Mouse (Mus musculus): ENCODE measurements around the gene Sorcs3. TPM values are rescaled to one million over a fixed set of nuclear protein-coding genes. Genes with fewer than 3 reads are reported as not detected.

The Sorcs3 gene
- polyA plus RNA-seq, 1 experiment from 2014 or later: 0.08 TPM

DNA sequence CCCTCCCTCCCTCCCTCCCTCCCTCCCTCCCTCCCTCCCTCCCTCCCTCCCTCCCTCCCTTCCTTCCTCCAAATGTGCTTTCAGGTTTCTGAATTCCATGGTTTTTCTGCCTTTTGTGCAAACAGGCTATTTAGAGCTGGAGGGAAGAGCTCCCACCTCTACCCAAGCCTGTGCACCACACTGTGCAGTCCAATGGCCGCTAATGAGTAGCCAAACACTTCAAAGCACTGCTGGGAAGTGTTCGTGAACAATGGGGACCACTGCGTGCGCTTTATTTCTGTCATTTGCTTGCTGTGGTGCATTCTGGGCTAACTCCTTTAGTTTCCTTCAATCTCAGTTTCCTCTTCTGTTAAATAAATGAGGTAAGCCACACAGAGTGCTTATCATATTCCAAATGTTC, 528.5 kb downstream of the Sorcs3 start:
- no peak overlapping the region for H3K4me2 ChIP-seq
- no peak overlapping the region for H3K27ac ChIP-seq (ENCODE audit: low read depth)
- H3K36me3 ChIP-seq (ENCODE audit: insufficient read depth): no peaks in the 10 kb centered on the region
- no peak for ATAC-seq (ENCODE audit: insufficient read depth)
- H3K27me3 ChIP-seq (ENCODE audit: insufficient read depth, low read length): no peaks in the 10 kb centered on the region
- no peaks in the 10 kb centered on the region for H3K9me3 ChIP-seq (ENCODE audit: low read depth, low read length)
- H3K4me3 ChIP-seq (ENCODE audit: low read depth, low read length): no peak overlapping the region
- no peak overlapping the region for H3K9ac ChIP-seq
- no peak for TF ChIP-seq CTCF (IDR thresholded peaks at IDR 0.05; ENCODE audit: low read depth)
- WGBS: 60% methylated on average over 4 of the region's 4 CpGs
- H3K4me1 ChIP-seq (ENCODE audit: insufficient read depth): no peaks in the 10 kb centered on the region
- DNase-seq: no peak

DNA sequence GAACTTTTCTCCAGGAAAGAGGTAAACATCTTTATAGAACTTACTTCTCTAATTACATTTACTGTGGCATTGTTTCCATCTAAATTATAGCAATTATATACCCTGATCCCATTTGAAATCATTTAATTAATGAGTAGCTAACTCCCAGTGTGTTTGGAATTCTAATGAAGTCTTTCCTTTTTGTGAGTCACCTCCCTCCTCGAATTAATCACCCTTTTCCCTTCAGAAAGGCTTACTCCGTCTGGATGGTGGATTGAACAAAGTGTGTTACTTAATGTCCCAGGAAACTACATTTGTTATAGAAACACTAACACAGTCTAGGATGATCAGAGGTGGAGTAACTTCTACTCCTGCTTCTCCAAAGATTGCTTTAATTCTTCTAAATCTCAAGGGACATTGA, 531.7 kb downstream of the Sorcs3 start:
- WGBS: 45% methylated on average over 2 of the region's 2 CpGs
- Histone ChIP-seq H3K36me3 (ENCODE audit: insufficient read depth) (no peaks in the 10 kb centered on the region), H3K27ac (ENCODE audit: low read depth) (no peak overlapping the region), H3K4me2 (no peak overlapping the region), H3K27me3 (ENCODE audit: insufficient read depth, low read length) (no peaks in the 10 kb centered on the region), H3K4me3 (ENCODE audit: low read depth, low read length) (no peak overlapping the region), H3K9ac (no peak overlapping the region), H3K4me1 (ENCODE audit: insufficient read depth) (no peaks in the 10 kb centered on the region), H3K9me3 (ENCODE audit: low read depth, low read length) (no peaks in the 10 kb centered on the region)
- ATAC-seq (ENCODE audit: insufficient read depth) (no peak), DNase-seq (no peak)
- TF ChIP-seq CTCF (IDR thresholded peaks at IDR 0.05; ENCODE audit: low read depth): no peak

DNA sequence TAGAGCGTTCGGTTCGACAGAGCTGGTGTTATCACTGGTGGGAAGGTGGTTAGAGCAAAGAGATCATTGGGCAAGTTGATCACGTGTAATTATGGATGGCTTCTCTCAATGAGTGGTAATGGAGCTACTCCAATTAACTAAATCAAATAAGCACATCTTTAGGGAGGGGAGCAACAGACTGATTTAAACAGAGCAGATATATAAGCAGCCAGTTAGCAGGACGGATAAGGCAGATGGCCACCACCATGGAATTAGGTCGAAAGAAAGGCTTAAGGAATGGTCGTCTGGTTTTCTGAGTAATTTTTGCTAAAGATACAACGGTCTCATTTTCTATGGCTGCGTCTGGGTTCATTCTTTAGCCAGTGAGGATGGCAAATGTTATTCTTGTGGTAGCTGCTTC, 549.3 kb downstream of the Sorcs3 start:
- no peaks in the 10 kb centered on the region for H3K4me1 ChIP-seq (ENCODE audit: insufficient read depth)
- 82% methylated on average over 9 of the region's 9 CpGs for WGBS
- TF ChIP-seq CTCF (IDR thresholded peaks at IDR 0.05; ENCODE audit: low read depth): no peak
- no peaks in the 10 kb centered on the region for H3K9me3 ChIP-seq (ENCODE audit: low read depth, low read length)
- no peaks in the 10 kb centered on the region for H3K36me3 ChIP-seq (ENCODE audit: insufficient read depth)
- H3K27me3 ChIP-seq (ENCODE audit: insufficient read depth, low read length): no peaks in the 10 kb centered on the region
- DNase-seq: no peak
- no peak overlapping the region for H3K27ac ChIP-seq (ENCODE audit: low read depth)
- H3K9ac ChIP-seq: no peak overlapping the region
- no peak overlapping the region for H3K4me2 ChIP-seq
- no peak overlapping the region for H3K4me3 ChIP-seq (ENCODE audit: low read depth, low read length)
- ATAC-seq (ENCODE audit: insufficient read depth): no peak

DNA sequence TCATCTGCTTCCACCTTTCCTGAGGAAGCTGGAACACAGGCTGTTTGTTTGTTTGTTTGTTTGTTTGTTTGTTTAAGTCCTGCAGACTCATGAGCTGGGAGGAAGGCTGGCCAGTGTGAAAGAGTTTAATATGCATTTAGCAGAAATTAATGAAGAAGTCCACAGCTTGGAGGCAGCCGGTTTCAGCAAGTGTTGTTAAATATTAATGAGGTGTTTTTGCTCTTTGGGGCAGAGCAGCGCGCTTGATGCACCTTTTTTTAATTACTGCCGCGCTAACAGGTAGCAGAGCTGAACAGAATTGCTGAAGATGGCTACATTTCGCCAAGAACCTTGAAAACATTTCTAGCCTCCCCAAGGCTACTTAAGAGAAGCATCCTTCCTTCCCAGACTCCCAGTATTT, 551.0 kb downstream of the Sorcs3 start:
- no peaks in the 10 kb centered on the region for H3K27me3 ChIP-seq (ENCODE audit: insufficient read depth, low read length)
- no peak overlapping the region for H3K9ac ChIP-seq
- no peak for DNase-seq
- no peak overlapping the region for H3K4me2 ChIP-seq
- no peak for ATAC-seq (ENCODE audit: insufficient read depth)
- H3K36me3 ChIP-seq (ENCODE audit: insufficient read depth): no peaks in the 10 kb centered on the region
- H3K9me3 ChIP-seq (ENCODE audit: low read depth, low read length): no peaks in the 10 kb centered on the region
- no peak overlapping the region for H3K4me3 ChIP-seq (ENCODE audit: low read depth, low read length)
- no peaks in the 10 kb centered on the region for H3K4me1 ChIP-seq (ENCODE audit: insufficient read depth)
- WGBS: 68% methylated on average over 6 of the region's 6 CpGs
- H3K27ac ChIP-seq (ENCODE audit: low read depth): no peak overlapping the region
- no peak for TF ChIP-seq CTCF (IDR thresholded peaks at IDR 0.05; ENCODE audit: low read depth)

DNA sequence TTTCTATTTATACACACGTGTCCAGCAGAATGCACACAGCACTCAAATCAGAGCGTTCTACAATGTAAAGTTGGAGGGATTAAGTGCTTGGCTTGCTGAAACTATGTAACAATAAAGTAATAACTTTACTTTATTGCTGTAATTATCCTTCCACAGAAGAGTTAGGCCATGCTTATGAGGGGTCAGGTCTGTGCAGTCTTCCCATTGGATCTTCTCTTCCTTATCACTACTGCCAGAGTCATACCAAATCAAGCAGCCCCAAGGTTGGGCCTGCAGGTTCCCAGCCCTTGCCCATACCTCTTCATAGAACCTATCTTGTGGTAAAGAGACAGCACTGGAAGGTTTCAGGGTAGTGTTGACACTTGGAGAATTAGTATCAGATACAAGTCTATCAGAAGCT, 560.7 kb downstream of the Sorcs3 start:
- ATAC-seq (ENCODE audit: insufficient read depth): no peak
- no peaks in the 10 kb centered on the region for H3K36me3 ChIP-seq (ENCODE audit: insufficient read depth)
- no peak for TF ChIP-seq CTCF (IDR thresholded peaks at IDR 0.05; ENCODE audit: low read depth)

DNA sequence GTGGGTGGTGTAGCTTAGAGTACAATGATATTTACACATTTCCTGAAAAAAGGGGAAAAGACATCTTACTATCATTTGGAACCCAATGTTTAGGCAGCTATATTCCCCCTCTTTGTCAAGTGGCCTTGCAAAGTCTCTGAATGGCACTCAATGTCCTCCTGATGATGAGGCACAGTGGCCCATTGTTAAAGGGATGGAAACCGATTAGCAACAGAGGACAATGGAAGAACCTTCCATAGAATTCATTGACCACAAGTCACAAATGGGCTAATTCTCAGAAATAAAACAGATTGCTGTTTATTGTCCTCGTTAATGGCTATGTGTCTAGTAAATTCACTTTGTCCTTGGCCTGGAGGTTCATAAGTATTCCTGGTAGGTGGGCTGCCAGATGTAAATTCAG, 565.7 kb downstream of the Sorcs3 start:
- H3K9me3 ChIP-seq (ENCODE audit: low read depth, low read length): no peaks in the 10 kb centered on the region
- no peaks in the 10 kb centered on the region for H3K4me1 ChIP-seq (ENCODE audit: insufficient read depth)
- H3K9ac ChIP-seq: no peak overlapping the region
- H3K36me3 ChIP-seq (ENCODE audit: insufficient read depth): no peaks in the 10 kb centered on the region
- DNase-seq (no peak), ATAC-seq (ENCODE audit: insufficient read depth) (no peak)
- H3K4me2 ChIP-seq: no peak overlapping the region
- no peaks in the 10 kb centered on the region for H3K27me3 ChIP-seq (ENCODE audit: insufficient read depth, low read length)
- H3K27ac ChIP-seq (ENCODE audit: low read depth): no peak overlapping the region
- TF ChIP-seq CTCF (IDR thresholded peaks at IDR 0.05; ENCODE audit: low read depth): no peak
- H3K4me3 ChIP-seq (ENCODE audit: low read depth, low read length): no peak overlapping the region
- 85% methylated on average over 2 of the region's 2 CpGs for WGBS

More for the DNA sequence above, 560.7 kb downstream of the Sorcs3 start:
- Histone ChIP-seq H3K9ac (no peak overlapping the region), H3K4me3 (ENCODE audit: low read depth, low read length) (no peak overlapping the region), H3K27ac (ENCODE audit: low read depth) (no peak overlapping the region), H3K4me1 (ENCODE audit: insufficient read depth) (no peaks in the 10 kb centered on the region), H3K9me3 (ENCODE audit: low read depth, low read length) (no peaks in the 10 kb centered on the region), H3K4me2 (no peak overlapping the region), H3K27me3 (ENCODE audit: insufficient read depth, low read length) (no peaks in the 10 kb centered on the region)
- 86% methylated on average over 2 of the region's 2 CpGs for WGBS
- DNase-seq: no peak

DNA sequence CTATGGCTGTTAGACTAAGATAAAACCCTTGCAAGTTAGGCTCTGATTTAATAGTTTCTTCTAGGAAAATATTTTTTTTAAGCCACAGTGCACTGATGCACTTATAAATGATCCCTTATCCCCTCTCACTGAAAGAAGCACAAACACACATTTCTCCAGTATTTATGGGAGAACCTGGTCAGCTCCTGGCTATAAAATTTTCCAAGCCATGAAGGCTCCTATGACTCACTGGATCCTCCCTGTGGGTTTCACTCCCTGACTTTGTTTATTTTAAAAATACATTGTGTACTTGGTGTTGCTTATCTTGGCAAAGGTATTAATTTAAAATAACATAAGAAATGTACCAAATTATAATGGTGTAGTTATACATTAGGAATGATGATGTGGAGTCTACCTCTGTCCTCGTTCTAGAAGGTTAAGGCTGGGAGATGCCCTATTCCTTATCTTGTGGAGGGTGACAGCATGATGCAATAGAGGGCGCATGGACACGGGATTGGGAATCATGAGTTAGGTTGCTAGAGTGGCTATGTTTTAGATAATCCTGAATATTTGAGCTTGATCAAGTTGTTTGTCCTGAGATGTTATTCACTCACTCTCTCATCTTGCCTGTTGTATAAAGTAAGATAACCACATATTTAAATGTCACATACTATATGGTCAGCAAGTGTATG, 573.4 kb downstream of the Sorcs3 start:
- DNase-seq: no peak
- H3K36me3 ChIP-seq (ENCODE audit: insufficient read depth): no peaks in the 10 kb centered on the region
- no peaks in the 10 kb centered on the region for H3K4me1 ChIP-seq (ENCODE audit: insufficient read depth)
- no peaks in the 10 kb centered on the region for H3K9me3 ChIP-seq (ENCODE audit: low read depth, low read length)
- no peak for TF ChIP-seq CTCF (IDR thresholded peaks at IDR 0.05; ENCODE audit: low read depth)
- H3K9ac ChIP-seq: no peak overlapping the region
- WGBS: 71% methylated on average over 3 of the region's 3 CpGs
- ATAC-seq (ENCODE audit: insufficient read depth): no peak
- no peak overlapping the region for H3K27ac ChIP-seq (ENCODE audit: low read depth)
- H3K4me2 ChIP-seq: no peak overlapping the region
- no peaks in the 10 kb centered on the region for H3K27me3 ChIP-seq (ENCODE audit: insufficient read depth, low read length)
- H3K4me3 ChIP-seq (ENCODE audit: low read depth, low read length): no peak overlapping the region

DNA sequence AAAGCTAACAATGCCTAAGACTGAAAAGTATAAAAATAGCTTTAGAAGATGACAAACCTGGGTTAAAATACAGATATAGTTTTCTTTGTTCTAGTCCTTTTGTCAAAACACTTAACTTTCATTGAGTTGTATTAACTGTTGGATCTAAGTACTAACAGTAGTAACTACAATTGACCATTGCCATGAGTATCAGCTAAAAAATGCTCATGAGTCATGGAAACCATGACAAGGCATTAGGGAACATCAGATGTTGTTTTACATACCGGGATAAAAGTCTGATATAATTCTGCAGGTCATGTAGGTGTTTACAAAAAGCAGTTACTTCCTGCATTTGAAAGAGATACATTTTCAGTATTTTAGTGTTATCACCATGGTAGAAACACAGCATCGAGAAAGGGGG, 575.0 kb downstream of the Sorcs3 start:
- TF ChIP-seq CTCF (IDR thresholded peaks at IDR 0.05; ENCODE audit: low read depth): no peak
- H3K4me1 ChIP-seq (ENCODE audit: insufficient read depth): no peaks in the 10 kb centered on the region
- no peak overlapping the region for H3K9ac ChIP-seq
- ATAC-seq (ENCODE audit: insufficient read depth): no peak
- H3K4me3 ChIP-seq (ENCODE audit: low read depth, low read length): no peak overlapping the region
- no peak overlapping the region for H3K27ac ChIP-seq (ENCODE audit: low read depth)
- DNase-seq: no peak
- WGBS: 50% methylated on average over 2 of the region's 2 CpGs
- no peak overlapping the region for H3K4me2 ChIP-seq
- no peaks in the 10 kb centered on the region for H3K27me3 ChIP-seq (ENCODE audit: insufficient read depth, low read length)
- no peaks in the 10 kb centered on the region for H3K9me3 ChIP-seq (ENCODE audit: low read depth, low read length)
- H3K36me3 ChIP-seq (ENCODE audit: insufficient read depth): no peaks in the 10 kb centered on the region
